Mouse (Mus musculus): ENCODE results near the gene Git2.

Git2 gene

GRCm38 (mm10) chr5:114775056-114775979 is at the start of gene Git2:
TSS of gene Git2 (minus strand) at chr5:114775517.
- Histone ChIP-seq H3K27me3 (ENCODE audit: insufficient read depth, low read length) (peaks cover 8% of the 10 kb centered on the region), H3K4me1 (replicated peaks; ENCODE audit: low read depth, low read length) (peaks cover 66% of the 10 kb centered on the region), H3K36me3 (ENCODE audit: insufficient read depth, low read length) (0 out of 2 replicates have a peak, but pooled peaks cover 3% of the 10 kb centered on the region), H3K9me3 (ENCODE audit: low read length) (no peaks in the 10 kb centered on the region), H3K4me3 (replicated peaks; ENCODE audit: low read length) (peak within 1 kb of the TSS; percentile 97)
- TF ChIP-seq POU5F1 (IDR thresholded peaks at IDR 0.05; ENCODE audit: borderline replicate concordance, low read length) = no peak
- TF ChIP-seq NANOG (IDR thresholded peaks at IDR 0.05; ENCODE audit: borderline replicate concordance, low read length) = no peak
- no peak for TF ChIP-seq CTCF (conservative IDR thresholded peaks at IDR 0.05; ENCODE audit: low read length)

GRCm38 (mm10) chr5:114824197-114824596 is 48.9 kb upstream of the Git2 start:
- peaks cover 32% of the 10 kb centered on the region for H3K4me1 ChIP-seq (replicated peaks; ENCODE audit: low read depth, low read length)
- peaks cover 23% of the 10 kb centered on the region for H3K36me3 ChIP-seq (ENCODE audit: insufficient read depth, low read length)
- H3K4me3 ChIP-seq (replicated peaks; ENCODE audit: low read length) = peak overlapping the region; percentile 50
- peaks cover 30% of the 10 kb centered on the region for H3K9me3 ChIP-seq (ENCODE audit: low read length)
- TF ChIP-seq POU5F1 (IDR thresholded peaks at IDR 0.05; ENCODE audit: borderline replicate concordance, low read length) = no peak
- TF ChIP-seq CTCF (conservative IDR thresholded peaks at IDR 0.05; ENCODE audit: low read length) = peak; percentile 85
- no peaks in the 10 kb centered on the region for H3K27me3 ChIP-seq (ENCODE audit: insufficient read depth, low read length)

- no peak for TF ChIP-seq NANOG (IDR thresholded peaks at IDR 0.05; ENCODE audit: borderline replicate concordance, low read length)
- TF ChIP-seq POU5F1 (IDR thresholded peaks at IDR 0.05; ENCODE audit: borderline replicate concordance, low read length) = no peak
- no peak for TF ChIP-seq CTCF (conservative IDR thresholded peaks at IDR 0.05; ENCODE audit: low read length)
- Histone ChIP-seq H3K4me3 (replicated peaks; ENCODE audit: low read length) (peak within 1 kb of the TSS; percentile 89), H3K36me3 (ENCODE audit: insufficient read depth, low read length) (peaks cover 23% of the 10 kb centered on the region)
Observed at GRCm38 (mm10) chr5:114822796-114823688, 47.7 kb upstream of the Git2 start, which contains the start of gene 1500011B03Rik. TSS of gene 1500011B03Rik (minus strand) at chr5:114823468.

GRCm38 (mm10) chr5:114818124-114818523 is 42.8 kb upstream of the Git2 start:
- Histone ChIP-seq H3K36me3 (ENCODE audit: insufficient read depth, low read length) (peaks cover 28% of the 10 kb centered on the region), H3K4me1 (replicated peaks; ENCODE audit: low read depth, low read length) (peaks cover 29% of the 10 kb centered on the region), H3K4me3 (replicated peaks; ENCODE audit: low read length) (peak overlapping the region; percentile 52), H3K9me3 (ENCODE audit: low read length) (peaks cover 40% of the 10 kb centered on the region), H3K27me3 (ENCODE audit: insufficient read depth, low read length) (no peaks in the 10 kb centered on the region)
- TF ChIP-seq POU5F1 (IDR thresholded peaks at IDR 0.05; ENCODE audit: borderline replicate concordance, low read length) (no peak), CTCF (conservative IDR thresholded peaks at IDR 0.05; ENCODE audit: low read length) (no peak), NANOG (IDR thresholded peaks at IDR 0.05; ENCODE audit: borderline replicate concordance, low read length) (no peak)

More at GRCm38 (mm10) chr5:114822796-114823688, 47.7 kb upstream of the Git2 start, which contains the start of gene 1500011B03Rik:
- Histone ChIP-seq H3K9me3 (ENCODE audit: low read length) (peaks cover 30% of the 10 kb centered on the region), H3K4me1 (replicated peaks; ENCODE audit: low read depth, low read length) (peaks cover 40% of the 10 kb centered on the region), H3K27me3 (ENCODE audit: insufficient read depth, low read length) (no peaks in the 10 kb centered on the region)

GRCm38 (mm10) chr5:114816599-114816998 is 41.3 kb upstream of the Git2 start:
- peaks cover 41% of the 10 kb centered on the region for H3K4me1 ChIP-seq (replicated peaks; ENCODE audit: low read depth, low read length)
- TF ChIP-seq POU5F1 (IDR thresholded peaks at IDR 0.05; ENCODE audit: borderline replicate concordance, low read length) = no peak
- no peak for TF ChIP-seq NANOG (IDR thresholded peaks at IDR 0.05; ENCODE audit: borderline replicate concordance, low read length)
- TF ChIP-seq CTCF (conservative IDR thresholded peaks at IDR 0.05; ENCODE audit: low read length) = no peak
- no peaks in the 10 kb centered on the region for H3K27me3 ChIP-seq (ENCODE audit: insufficient read depth, low read length)
- H3K9me3 ChIP-seq (ENCODE audit: low read length) = peaks cover 27% of the 10 kb centered on the region
- H3K4me3 ChIP-seq (replicated peaks; ENCODE audit: low read length) = no peak overlapping the region
- H3K36me3 ChIP-seq (ENCODE audit: insufficient read depth, low read length) = peaks cover 30% of the 10 kb centered on the region

- peak overlapping the region; percentile 96 for H3K4me3 ChIP-seq (replicated peaks; ENCODE audit: low read length)
- H3K4me1 ChIP-seq (replicated peaks; ENCODE audit: low read depth, low read length) = peaks cover 57% of the 10 kb centered on the region
- TF ChIP-seq NANOG (IDR thresholded peaks at IDR 0.05; ENCODE audit: borderline replicate concordance, low read length) (no peak), CTCF (conservative IDR thresholded peaks at IDR 0.05; ENCODE audit: low read length) (no peak), POU5F1 (IDR thresholded peaks at IDR 0.05; ENCODE audit: borderline replicate concordance, low read length) (no peak)
- H3K27me3 ChIP-seq (ENCODE audit: insufficient read depth, low read length) = no peaks in the 10 kb centered on the region
- peaks cover 10% of the 10 kb centered on the region; the same call in 1 of the 2 replicates for H3K9me3 ChIP-seq (ENCODE audit: low read length)
- peaks cover 48% of the 10 kb centered on the region for H3K36me3 ChIP-seq (ENCODE audit: insufficient read depth, low read length)
Observed at GRCm38 (mm10) chr5:114813525-114814181, 38.3 kb upstream of the Git2 start.

- Histone ChIP-seq H3K36me3 (ENCODE audit: insufficient read depth, low read length) (peaks cover 80% of the 10 kb centered on the region), H3K4me1 (replicated peaks; ENCODE audit: low read depth, low read length) (peaks cover 74% of the 10 kb centered on the region), H3K4me3 (replicated peaks; ENCODE audit: low read length) (no peak overlapping the region), H3K27me3 (ENCODE audit: insufficient read depth, low read length) (no peaks in the 10 kb centered on the region), H3K9me3 (ENCODE audit: low read length) (no peaks in the 10 kb centered on the region)
- TF ChIP-seq NANOG (IDR thresholded peaks at IDR 0.05; ENCODE audit: borderline replicate concordance, low read length) (no peak), POU5F1 (IDR thresholded peaks at IDR 0.05; ENCODE audit: borderline replicate concordance, low read length) (no peak), CTCF (conservative IDR thresholded peaks at IDR 0.05; ENCODE audit: low read length) (no peak)
Observed at GRCm38 (mm10) chr5:114809826-114810225, 34.5 kb upstream of the Git2 start.
